Mouse (Mus musculus): ENCODE data around the gene Bglap3.

DNA sequence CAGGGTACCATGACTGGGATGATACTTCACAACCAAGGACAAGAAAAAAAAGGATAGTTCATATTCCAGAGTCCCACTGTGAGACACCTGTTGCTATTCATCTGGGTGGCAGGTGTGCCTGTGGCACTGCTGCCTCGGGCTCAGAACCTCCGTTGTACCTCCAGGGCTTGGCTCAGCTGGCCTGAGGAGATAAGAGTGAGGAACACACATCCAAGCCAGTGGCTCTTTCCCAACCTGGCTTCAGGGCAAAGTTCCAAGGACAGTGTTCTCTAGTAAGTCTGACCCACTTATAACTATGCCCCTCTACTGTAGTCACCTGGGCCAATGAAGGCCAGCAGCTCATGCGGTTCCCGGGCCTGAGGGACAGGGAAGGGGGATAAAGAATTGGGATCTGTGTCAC is 39.1 kb upstream of the Bglap3 start:
- TF ChIP-seq CTCF (IDR thresholded peaks at IDR 0.05; ENCODE audit: insufficient read depth, low read length), result no peak
- TF ChIP-seq POLR2A (IDR thresholded peaks at IDR 0.05; ENCODE audit: borderline replicate concordance, extremely low read depth, low read depth, low read length), result no peak
